Mouse (Mus musculus): Measurements from ENCODE around the gene Cmss1. TPM values are rescaled to one million over a fixed set of nuclear protein-coding genes. Genes with fewer than 3 reads are reported as not detected.

Gene Cmss1
- total and polyA plus RNA-seq, 2 experiments from 2014 or later: 14.7 to 43.4 TPM

GRCm38 (mm10) chr16:57356454-57356853 is 250.2 kb downstream of the Cmss1 start:
- H3K4me1 ChIP-seq (ENCODE audit: insufficient read depth, low read length): no peaks in the 10 kb centered on the region
- ATAC-seq (ENCODE audit: low FRiP score): no peak
- WGBS: 64% methylated on average over 6 of the region's 6 CpGs
- H3K36me3 ChIP-seq (ENCODE audit: insufficient read depth, low read length): no peaks in the 10 kb centered on the region
- no peak overlapping the region for H3K27ac ChIP-seq (ENCODE audit: low read depth, low read length)
- TF ChIP-seq CTCF (IDR thresholded peaks at IDR 0.05): no peak
- H3K27me3 ChIP-seq (ENCODE audit: insufficient read depth, low read length): no peaks in the 10 kb centered on the region
- no peak overlapping the region for H3K9ac ChIP-seq (replicated peaks; ENCODE audit: low read length, poor library complexity, severe bottlenecking)
- no peak overlapping the region for H3K4me2 ChIP-seq (ENCODE audit: low read depth, low read length, poor library complexity, severe bottlenecking)
- no peak for DNase-seq (ENCODE audit: low spot score)
- H3K4me3 ChIP-seq (ENCODE audit: low read depth, low read length): no peak overlapping the region
- no peaks in the 10 kb centered on the region for H3K9me3 ChIP-seq (ENCODE audit: low read length)

- H3K9ac ChIP-seq (replicated peaks; ENCODE audit: low read length, poor library complexity, severe bottlenecking): no peak overlapping the region
- H3K4me1 ChIP-seq (ENCODE audit: insufficient read depth, low read length): no peaks in the 10 kb centered on the region
- no peaks in the 10 kb centered on the region for H3K36me3 ChIP-seq (ENCODE audit: insufficient read depth, low read length)
- DNase-seq (ENCODE audit: low spot score) (no peak), ATAC-seq (ENCODE audit: low FRiP score) (no peak)
- no peaks in the 10 kb centered on the region for H3K9me3 ChIP-seq (ENCODE audit: low read length)
- H3K27me3 ChIP-seq (ENCODE audit: insufficient read depth, low read length): no peaks in the 10 kb centered on the region
- no peak overlapping the region for H3K4me2 ChIP-seq (ENCODE audit: low read depth, low read length, poor library complexity, severe bottlenecking)
- H3K4me3 ChIP-seq (ENCODE audit: low read depth, low read length): no peak overlapping the region
- no peak overlapping the region for H3K27ac ChIP-seq (ENCODE audit: low read depth, low read length)
- 75% methylated on average over 6 of the region's 6 CpGs for WGBS
- no peak for TF ChIP-seq CTCF (IDR thresholded peaks at IDR 0.05)
These were observed 252.7 kb downstream of the Cmss1 start for GRCm38 (mm10) chr16:57353932-57354331.

DNA sequence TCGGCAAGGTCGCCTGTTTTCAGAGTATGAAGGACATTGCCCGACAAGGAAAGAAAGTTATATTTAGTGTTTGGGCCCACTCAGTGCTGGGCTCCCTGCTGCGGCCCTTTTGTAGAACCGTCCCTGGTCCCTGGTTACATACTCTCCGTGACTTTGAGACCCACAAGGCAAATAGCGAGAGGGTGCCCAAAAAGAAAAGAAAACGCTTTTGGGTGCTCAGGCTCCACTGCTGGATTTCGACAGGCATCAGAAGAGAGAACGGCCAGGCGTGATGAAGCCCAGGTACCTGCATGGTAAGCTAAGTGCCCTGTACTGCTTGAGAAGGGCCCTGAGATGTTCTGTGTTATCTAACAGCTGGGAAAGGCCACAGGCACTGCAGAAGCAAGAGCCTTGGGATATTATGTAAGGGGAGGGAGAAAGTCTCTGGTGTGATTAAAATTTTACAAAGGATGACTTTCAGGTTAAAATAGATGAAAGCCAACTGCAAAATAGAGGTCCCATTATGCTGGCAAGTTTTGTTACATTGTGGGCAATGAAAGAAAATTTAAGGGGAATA is 253.4 kb downstream of the Cmss1 start:
- H3K4me1 ChIP-seq (ENCODE audit: insufficient read depth, low read length): no peaks in the 10 kb centered on the region
- H3K4me2 ChIP-seq (ENCODE audit: low read depth, low read length, poor library complexity, severe bottlenecking): no peak overlapping the region
- 88% methylated on average over 11 of the region's 11 CpGs for whole genome bisulfite sequencing
- H3K4me3 ChIP-seq (ENCODE audit: low read depth, low read length): no peak overlapping the region
- no peaks in the 10 kb centered on the region for H3K9me3 ChIP-seq (ENCODE audit: low read length)
- DNase-seq (ENCODE audit: low spot score) (no peak), ATAC-seq (ENCODE audit: low FRiP score) (no peak)
- H3K27ac ChIP-seq (ENCODE audit: low read depth, low read length): no peak overlapping the region
- H3K36me3 ChIP-seq (ENCODE audit: insufficient read depth, low read length): no peaks in the 10 kb centered on the region
- no peak for TF ChIP-seq CTCF (IDR thresholded peaks at IDR 0.05)
- H3K9ac ChIP-seq (replicated peaks; ENCODE audit: low read length, poor library complexity, severe bottlenecking): no peak overlapping the region
- H3K27me3 ChIP-seq (ENCODE audit: insufficient read depth, low read length): no peaks in the 10 kb centered on the region

DNA sequence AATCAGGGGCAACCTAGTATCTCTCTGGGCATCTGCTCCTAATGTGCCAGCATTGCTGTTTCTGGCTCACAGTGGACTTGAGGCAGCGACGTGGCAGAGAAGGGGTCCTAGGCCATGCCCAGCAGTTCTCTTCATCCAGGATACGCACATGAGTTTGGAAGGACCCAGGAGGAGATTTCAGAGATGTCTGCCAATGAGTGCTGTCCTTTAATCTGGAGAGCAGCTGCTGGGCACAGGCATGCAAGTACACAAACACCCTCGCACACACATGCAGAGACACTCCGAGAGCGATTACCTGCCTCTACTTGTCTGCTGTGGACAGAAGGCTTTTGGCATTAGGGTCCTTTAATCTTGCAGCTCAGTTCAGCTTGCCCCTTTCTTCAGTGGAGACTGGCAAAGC is 253.9 kb downstream of the Cmss1 start, which contains the start of gene Filip1l:
Gene Filip1l, plus strand, starts transcription at position 343 of the 400 bp plus-strand sequence.
- ATAC-seq (ENCODE audit: low FRiP score) (no peak; the same call in 1 of the 2 replicates), DNase-seq (ENCODE audit: low spot score) (no peak)
- H3K27me3 ChIP-seq (ENCODE audit: insufficient read depth, low read length): no peaks in the 10 kb centered on the region
- TF ChIP-seq CTCF (IDR thresholded peaks at IDR 0.05): no peak
- WGBS: 79% methylated on average over 6 of the region's 6 CpGs
- H3K27ac ChIP-seq (ENCODE audit: low read depth, low read length): no peak within 1 kb of the TSS
- no peak within 1 kb of the TSS for H3K4me2 ChIP-seq (ENCODE audit: low read depth, low read length, poor library complexity, severe bottlenecking)
- no peak within 1 kb of the TSS for H3K4me3 ChIP-seq (ENCODE audit: low read depth, low read length)
- H3K36me3 ChIP-seq (ENCODE audit: insufficient read depth, low read length): no peaks in the 10 kb centered on the region
- H3K9me3 ChIP-seq (ENCODE audit: low read length): no peaks in the 10 kb centered on the region
- no peaks in the 10 kb centered on the region for H3K4me1 ChIP-seq (ENCODE audit: insufficient read depth, low read length)
- no peak within 1 kb of the TSS for H3K9ac ChIP-seq (replicated peaks; ENCODE audit: low read length, poor library complexity, severe bottlenecking)

DNA sequence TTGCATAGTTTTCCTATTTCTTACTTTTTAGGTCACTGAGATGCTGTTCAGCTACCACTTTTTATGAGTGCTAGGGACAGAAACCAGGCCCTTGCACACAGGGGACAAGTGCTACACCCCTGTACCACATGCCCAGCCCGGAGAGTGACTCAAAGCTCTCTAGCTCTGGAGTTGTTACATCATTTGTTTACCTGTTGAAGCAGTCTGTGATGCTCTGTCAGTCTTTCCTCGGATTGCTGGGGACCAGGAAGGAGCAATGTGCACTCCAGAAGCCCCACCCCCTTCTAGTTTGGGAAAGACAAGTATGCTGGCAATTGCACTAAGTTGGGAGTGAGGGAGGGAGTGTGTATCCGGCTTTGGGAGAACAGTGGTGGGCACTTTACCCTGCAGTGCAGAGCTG is 257.0 kb downstream of the Cmss1 start:
- Histone ChIP-seq H3K4me3 (ENCODE audit: low read depth, low read length) (no peak overlapping the region), H3K36me3 (ENCODE audit: insufficient read depth, low read length) (no peaks in the 10 kb centered on the region), H3K27me3 (ENCODE audit: insufficient read depth, low read length) (no peaks in the 10 kb centered on the region), H3K4me1 (ENCODE audit: insufficient read depth, low read length) (no peaks in the 10 kb centered on the region), H3K9me3 (ENCODE audit: low read length) (no peaks in the 10 kb centered on the region), H3K9ac (replicated peaks; ENCODE audit: low read length, poor library complexity, severe bottlenecking) (no peak overlapping the region), H3K27ac (ENCODE audit: low read depth, low read length) (no peak overlapping the region), H3K4me2 (ENCODE audit: low read depth, low read length, poor library complexity, severe bottlenecking) (no peak overlapping the region)
- WGBS: 72% methylated on average over 3 of the region's 3 CpGs
- TF ChIP-seq CTCF (IDR thresholded peaks at IDR 0.05): no peak
- ATAC-seq (ENCODE audit: low FRiP score) (no peak), DNase-seq (ENCODE audit: low spot score) (no peak)

GRCm38 (mm10) chr16:57349039-57349438 is 257.6 kb downstream of the Cmss1 start:
- no peaks in the 10 kb centered on the region for H3K36me3 ChIP-seq (ENCODE audit: insufficient read depth, low read length)
- H3K4me3 ChIP-seq (ENCODE audit: low read depth, low read length): no peak overlapping the region
- no peak overlapping the region for H3K27ac ChIP-seq (ENCODE audit: low read depth, low read length)
- ATAC-seq (ENCODE audit: low FRiP score): no peak
- 92% methylated on average over 3 of the region's 3 CpGs for WGBS
- no peak overlapping the region for H3K4me2 ChIP-seq (ENCODE audit: low read depth, low read length, poor library complexity, severe bottlenecking)
- H3K4me1 ChIP-seq (ENCODE audit: insufficient read depth, low read length): no peaks in the 10 kb centered on the region
- DNase-seq (ENCODE audit: low spot score): no peak
- TF ChIP-seq CTCF (IDR thresholded peaks at IDR 0.05): no peak
- no peak overlapping the region for H3K9ac ChIP-seq (replicated peaks; ENCODE audit: low read length, poor library complexity, severe bottlenecking)
- no peaks in the 10 kb centered on the region for H3K27me3 ChIP-seq (ENCODE audit: insufficient read depth, low read length)
- no peaks in the 10 kb centered on the region for H3K9me3 ChIP-seq (ENCODE audit: low read length)

Data from midbrain, postnatal 0 days (tissue).